Mouse (Mus musculus) B cell, adult 2 months (primary cell): ENCODE results near the gene Nupl1.

Experiments
- DNase-seq, 2 experiments: peaks; one replicate each; pipeline ENCODE4 v3.0.0; 2022

The Nupl1 gene

GRCm38 (mm10) chr14:60219886-60220285 lies 31.3 kb downstream of the Nupl1 start:
- DNase-seq: no peak

DNA sequence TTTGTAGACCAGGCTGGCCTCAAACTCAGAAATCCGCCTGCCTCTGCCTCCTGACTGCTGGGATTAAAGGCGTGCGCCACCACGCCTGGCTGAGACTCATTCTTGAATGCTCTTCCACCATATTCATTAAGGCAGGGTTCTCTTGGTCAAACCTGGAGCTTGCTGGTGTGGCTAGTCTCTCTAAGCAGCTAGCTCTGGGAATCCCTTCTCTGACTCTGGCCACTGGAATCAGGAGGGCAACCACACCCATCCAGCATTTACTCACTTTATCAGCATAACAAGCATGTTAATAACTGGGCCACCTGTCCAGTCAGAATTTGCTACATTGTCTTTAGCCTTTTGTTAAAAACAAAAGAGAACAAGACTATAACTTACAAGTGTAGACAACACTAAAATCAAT lies 33.6 kb downstream of the Nupl1 start:
- DNase-seq: no peak

GRCm38 (mm10) chr14:60216125-60216524 lies 35.1 kb downstream of the Nupl1 start:
- no peak for DNase-seq

DNA sequence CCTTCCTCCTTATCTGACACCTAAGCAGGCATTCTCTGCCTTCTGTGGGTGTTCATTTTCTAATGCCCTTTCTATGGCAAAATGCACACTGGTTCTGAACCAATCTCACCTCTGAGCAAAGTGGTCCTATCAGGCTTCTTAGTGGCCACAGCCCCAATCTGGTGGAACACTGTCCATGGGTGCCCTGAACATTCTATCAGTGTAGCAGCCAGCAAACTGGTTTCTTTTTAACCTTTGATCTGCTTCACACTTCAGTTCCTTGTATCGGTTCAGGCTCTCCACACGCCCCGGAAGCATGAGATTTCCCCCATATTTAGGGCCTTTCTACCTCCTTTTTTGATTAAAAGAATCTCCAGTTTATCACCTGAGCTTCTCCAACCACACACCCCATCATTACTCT lies 36.2 kb downstream of the Nupl1 start:
- no peak for DNase-seq

DNA sequence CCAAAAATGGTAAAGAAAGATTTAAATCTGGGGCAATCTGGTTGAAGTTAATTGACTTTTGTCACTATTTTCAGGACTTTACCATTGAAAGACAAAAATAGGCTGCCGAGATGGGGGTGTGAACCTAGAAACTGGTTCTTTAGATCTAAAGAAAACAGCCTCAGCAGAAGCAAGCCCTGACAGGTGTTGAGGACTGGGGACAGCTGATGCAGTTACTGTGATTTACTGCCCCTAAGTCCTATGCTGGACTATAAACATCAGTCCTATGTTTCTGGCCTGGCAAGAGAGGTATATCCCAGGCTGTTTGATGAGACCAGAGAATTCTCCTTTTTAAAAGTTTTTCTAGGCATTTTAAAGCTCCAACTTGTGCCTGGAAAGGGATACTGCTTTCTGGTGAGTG lies 37.2 kb downstream of the Nupl1 start:
- no peak for DNase-seq

GRCm38 (mm10) chr14:60209166-60209565 lies 42.1 kb downstream of the Nupl1 start:
- no peak for DNase-seq

GRCm38 (mm10) chr14:60204993-60205392 lies 46.2 kb downstream of the Nupl1 start:
- no peak for DNase-seq

- DNase-seq: no peak
Measured at GRCm38 (mm10) chr14:60196884-60197283, 54.3 kb downstream of the Nupl1 start, which contains the start of gene Atp8a2. Atp8a2 (minus strand) TSS chr14:60197179.

DNA sequence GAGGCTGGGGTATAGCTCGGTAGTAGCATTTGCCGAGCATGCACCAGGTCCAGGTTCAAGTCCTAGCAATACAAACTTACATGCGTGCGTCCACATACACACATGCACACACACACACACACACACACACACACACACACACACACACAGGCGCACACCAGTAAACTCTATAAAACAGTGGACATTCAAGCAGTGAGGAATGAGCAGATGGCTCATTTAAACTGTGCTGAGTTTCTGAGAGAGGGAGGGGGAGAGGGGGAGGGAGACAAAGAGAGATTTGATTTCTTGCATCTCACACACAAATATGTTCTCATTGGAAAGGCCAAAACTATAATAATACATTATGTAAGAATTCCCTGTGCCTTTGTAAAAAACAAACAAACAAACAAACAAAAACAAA lies 55.2 kb downstream of the Nupl1 start:
- DNase-seq: no peak

GRCm38 (mm10) chr14:60194606-60195005 lies 56.6 kb downstream of the Nupl1 start:
- no peak for DNase-seq

- no peak for DNase-seq
Measured at GRCm38 (mm10) chr14:60189771-60190170, 61.5 kb downstream of the Nupl1 start.

DNA sequence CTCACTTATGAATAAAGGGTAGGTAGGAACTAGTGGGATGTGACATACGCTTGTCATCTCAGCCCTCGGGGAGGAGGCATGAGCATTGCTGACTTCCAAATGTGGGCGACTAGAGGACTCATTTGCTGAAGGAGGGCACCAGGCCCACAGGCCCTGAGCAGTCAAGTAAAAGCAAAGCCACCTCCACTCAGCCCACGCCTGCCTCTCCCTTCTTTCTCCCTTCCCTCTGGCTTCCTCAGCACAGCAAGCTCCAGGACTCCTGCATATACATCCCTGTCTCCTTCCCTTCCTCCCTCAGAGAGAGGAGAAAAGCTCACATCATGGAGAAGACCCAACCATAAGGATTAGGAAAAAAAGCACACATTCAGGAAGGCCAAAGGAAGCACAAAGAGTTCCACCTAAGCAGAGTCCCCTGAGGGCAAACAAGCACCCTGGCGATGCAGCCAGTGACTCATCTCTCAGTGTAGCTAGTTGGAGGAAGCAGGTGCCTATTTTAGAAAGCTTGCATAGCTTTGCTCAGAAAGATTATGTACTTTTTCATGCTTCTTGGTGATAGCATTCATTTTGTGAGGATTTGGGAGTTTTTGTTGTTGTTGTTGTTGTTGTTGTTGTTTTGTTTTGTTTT lies 62.9 kb downstream of the Nupl1 start:
- no peak for DNase-seq

- DNase-seq: no peak
Measured at GRCm38 (mm10) chr14:60181306-60181705, 69.9 kb downstream of the Nupl1 start.

DNA sequence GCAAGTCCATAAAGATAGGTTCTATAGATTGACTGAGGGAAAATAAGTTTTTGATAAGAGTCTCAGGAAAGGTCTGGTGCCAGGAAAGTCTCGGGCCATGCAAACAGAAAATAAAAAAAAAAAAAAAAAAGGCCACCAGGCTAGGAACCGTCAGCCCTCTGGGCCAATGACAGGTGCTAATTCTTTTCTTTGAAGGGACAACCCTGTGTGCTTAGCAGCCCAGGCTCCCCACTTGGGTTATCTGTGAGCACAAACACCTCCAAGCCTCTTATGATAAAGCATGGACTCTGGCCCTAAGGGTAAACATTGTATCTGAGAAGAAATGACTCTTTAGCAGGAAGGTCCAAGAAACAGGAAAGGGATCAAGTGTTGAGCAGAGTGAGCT lies 72.7 kb downstream of the Nupl1 start:
- DNase-seq: no peak

GRCm38 (mm10) chr14:60177614-60178570 lies 73.3 kb downstream of the Nupl1 start:
- peak in 1 of 2 experiments; percentile 3 for DNase-seq

DNA sequence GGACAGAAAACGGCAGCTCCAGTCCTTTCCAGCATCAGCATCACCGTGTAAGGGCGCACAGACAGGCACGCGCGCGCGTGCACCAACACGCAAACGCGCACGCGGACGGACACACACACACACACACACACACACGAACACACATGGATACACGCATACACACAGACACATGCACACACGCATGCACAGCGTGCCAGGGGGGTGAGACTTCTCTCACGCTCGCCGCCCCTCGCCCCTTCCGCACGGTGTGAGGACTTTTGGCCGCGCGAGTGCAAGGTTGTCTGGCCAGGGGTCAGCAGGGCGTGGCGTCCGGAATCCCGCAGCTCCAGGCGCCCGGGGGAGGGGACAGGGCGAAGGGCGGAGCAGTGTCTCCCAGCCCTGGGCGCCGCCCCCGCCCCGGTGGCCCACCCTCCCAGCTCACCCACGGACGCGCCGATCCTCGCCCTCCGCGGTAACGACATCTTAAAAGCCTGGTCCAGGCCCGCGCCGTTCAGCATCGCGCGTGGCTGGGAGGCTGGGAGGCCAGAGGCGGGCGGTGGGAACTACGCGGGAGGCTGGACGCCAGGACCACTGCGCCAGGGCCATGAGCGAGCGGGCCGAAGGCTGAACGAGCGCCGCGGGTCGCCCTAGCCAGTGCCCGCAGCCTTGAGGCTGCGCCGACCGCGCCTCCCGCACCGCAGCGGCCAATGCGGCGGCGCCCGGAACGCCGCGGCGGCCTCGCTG lies 74.2 kb downstream of the Nupl1 start:
- no peak for DNase-seq

- DNase-seq: no peak
Measured at GRCm38 (mm10) chr14:60176469-60176890, 74.8 kb downstream of the Nupl1 start.

GRCm38 (mm10) chr14:60172286-60173055 lies 78.8 kb downstream of the Nupl1 start:
- DNase-seq: no peak

DNA sequence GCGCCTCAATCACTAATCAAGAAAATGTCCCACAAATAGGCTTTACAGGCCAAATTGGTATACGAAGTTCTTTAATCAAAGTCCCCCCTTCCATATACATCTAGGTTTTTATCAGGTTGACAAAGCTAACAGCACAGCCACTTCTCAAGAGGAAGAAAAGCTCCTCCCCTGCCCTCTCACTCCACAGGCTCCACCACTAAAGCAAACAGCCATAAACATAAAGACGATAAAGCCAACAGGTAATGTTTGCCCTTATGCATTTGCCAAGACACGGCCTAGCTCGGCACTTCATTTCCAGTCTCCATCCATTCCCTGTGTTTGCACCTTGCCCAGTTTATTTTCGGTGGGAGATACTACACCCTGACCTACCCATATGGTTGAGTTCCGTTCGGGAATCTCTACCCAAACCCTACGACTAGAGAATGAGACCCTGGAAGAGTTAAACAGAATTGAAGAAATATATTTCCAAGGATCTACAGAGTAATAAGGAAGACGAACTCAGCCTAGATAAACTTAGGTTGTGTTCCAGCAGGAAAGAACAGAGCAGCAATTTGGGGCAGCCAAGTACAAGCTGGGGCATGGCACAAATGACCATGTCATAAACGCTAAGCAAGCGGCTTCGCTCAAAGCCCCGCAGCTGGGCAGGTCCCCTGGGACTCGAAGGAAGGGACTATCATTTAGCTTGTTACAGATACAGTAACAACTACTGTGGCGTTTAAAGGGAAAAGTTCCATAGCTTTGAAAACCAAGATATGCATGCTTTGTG lies 80.2 kb downstream of the Nupl1 start:
- no peak for DNase-seq

DNA sequence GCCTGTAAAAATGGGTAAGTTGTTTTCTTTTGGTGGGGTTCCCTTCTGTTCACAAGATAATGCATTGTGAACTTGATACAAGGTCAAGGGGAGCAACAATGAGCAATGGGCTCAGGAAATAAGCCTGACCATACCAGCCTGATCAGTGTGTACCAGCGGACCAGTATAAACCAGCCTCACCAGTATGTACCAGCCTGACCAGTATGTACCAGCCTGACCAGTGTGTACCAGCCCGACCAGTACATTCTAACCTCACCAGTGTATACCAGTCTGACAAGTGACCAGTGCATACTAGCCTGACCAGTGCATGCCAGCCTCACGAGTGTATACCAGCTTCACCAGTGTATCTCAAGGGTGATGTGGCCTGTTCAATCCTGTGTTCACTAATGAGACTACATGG lies 87.9 kb downstream of the Nupl1 start:
- no peak for DNase-seq

DNA sequence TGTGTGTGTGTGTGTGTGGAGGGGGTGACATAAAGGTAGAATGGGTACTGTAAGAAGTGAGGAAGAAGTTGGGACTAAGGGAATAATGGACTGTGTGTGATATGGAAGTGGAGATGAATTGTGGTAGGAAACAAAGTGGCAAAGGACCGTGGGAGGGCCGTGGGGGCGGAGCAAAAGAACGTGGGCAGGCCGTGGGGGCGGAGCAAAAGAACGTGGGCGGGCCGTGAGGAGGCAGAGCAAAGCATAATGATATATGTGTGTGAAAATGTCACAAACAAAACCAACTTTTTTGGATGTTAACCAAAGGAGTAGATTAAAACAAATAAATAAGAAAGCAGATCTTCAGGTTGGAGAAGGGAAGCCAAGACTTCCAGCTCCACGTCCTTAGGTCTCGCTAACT lies 98.9 kb downstream of the Nupl1 start:
- no peak for DNase-seq

DNA sequence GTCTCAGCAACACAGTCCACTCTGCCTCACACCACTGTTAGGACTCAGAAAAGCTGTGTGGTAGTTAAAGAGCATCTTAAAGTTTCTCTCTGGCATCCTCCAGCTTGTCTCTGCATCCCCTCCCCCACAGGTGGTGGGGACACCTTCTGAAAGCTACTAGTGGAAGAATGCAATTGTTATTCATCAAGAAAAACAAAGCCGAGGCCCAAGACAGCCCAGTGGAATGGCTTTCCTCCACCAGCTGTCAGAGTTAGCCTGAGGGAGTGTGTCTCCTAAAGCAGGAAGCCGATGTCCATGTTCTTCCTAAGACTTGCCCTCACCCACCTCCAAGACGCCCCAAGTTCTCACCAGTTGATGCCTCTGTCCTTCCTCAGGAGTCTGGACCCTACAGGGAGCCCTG lies 102.3 kb downstream of the Nupl1 start:
- DNase-seq: no peak
